13 mouse cellular contexts compared by ENCODE assay signal in the genomic region with DNA sequence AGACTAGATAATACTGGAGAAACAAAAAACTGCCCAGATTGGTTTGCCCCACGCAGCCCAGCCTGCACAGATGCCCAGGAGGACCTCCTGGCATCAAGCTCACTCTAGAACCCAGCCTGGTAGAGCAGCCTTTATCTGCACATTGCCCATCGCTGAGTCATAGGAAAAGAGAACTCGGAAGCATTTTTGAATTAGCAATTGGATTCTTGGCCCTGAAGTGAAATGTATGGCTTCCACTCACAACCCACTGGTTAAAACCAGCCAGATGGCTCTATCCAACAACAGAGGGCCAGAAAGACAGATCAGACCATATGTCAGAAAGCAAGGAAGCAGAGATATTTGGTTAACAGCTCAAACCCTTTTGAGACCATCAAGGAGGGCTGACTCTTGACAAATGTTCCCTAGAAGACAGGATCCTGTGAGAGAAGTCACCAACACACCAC. TPM values are rescaled to one million over a fixed set of nuclear protein-coding genes. Genes with fewer than 3 reads are reported as not detected.
DNase-seq lines count a peak whose midpoint lies in the region; ATAC-seq and TF ChIP-seq lines count a peak whose summit lies in the region.
"Had no signal": no experiment of that assay in that cellular context is flagged by ENCODE, and none has a peak within 500 bp of the region (broad histone marks: within the 10 kb centered on the region; RNA-seq: fewer than 3 reads in every experiment).

No protein-coding gene starts in this region.

- H3K27ac ChIP-seq in heart, postnatal 0 days (ENCODE audit: low read depth) = peak overlapping the region; percentile 55
- no peak overlapping the region for H3K27ac ChIP-seq in heart, adult 2 months
- H3K27ac ChIP-seq in embryonic facial prominence, embryonic 14.5 days (replicated peaks; ENCODE audit: low read depth, low read length) = peak overlapping the region; percentile 62
- H3K27ac ChIP-seq: hindbrain, embryonic 13.5 days; midbrain, embryonic 12.5 days had no signal

- intact Hi-C loops in heart, adult 2 months (cut with DNase I) = no loop called here

- TF ChIP-seq EP300 in heart, postnatal 0 days (IDR thresholded peaks at IDR 0.05; ENCODE audit: low read depth) = no peak
- TF ChIP-seq EP300 in heart, adult 2 months (IDR thresholded peaks at IDR 0.05; ENCODE audit: insufficient read depth, low read depth, low read length) = no peak

- H3K79me2 ChIP-seq in heart, adult 2 months (replicated peaks; ENCODE audit: control insufficient read depth, insufficient read depth, low read length) = no peaks in the 10 kb centered on the region

- H3K9ac ChIP-seq in heart, postnatal 0 days (replicated peaks; ENCODE audit: low read depth, low read length) = no peak overlapping the region
- no peak overlapping the region for H3K9ac ChIP-seq in heart, adult 2 months (ENCODE audit: low read depth, low read length)
- no peak overlapping the region for H3K9ac ChIP-seq in embryonic facial prominence, embryonic 14.5 days (ENCODE audit: low read depth, low read length)
- H3K9ac ChIP-seq: hindbrain, embryonic 13.5 days; midbrain, embryonic 12.5 days had no signal

- no peak overlapping the region for H3K4me3 ChIP-seq in heart, postnatal 0 days (ENCODE audit: low read depth, low read length)
- no peak overlapping the region for H3K4me3 ChIP-seq in heart, adult 2 months
- H3K4me3 ChIP-seq in embryonic facial prominence, embryonic 14.5 days (ENCODE audit: low read depth, low read length) = no peak overlapping the region
- H3K4me3 ChIP-seq: hindbrain, embryonic 13.5 days; midbrain, embryonic 12.5 days had no signal

- peaks cover 33% of the 10 kb centered on the region for H3K4me1 ChIP-seq in heart, postnatal 0 days (ENCODE audit: control insufficient read depth, insufficient read depth)
- H3K4me1 ChIP-seq in heart, adult 2 months (ENCODE audit: control insufficient read depth, insufficient read depth, low read length) = peaks cover 3% of the 10 kb centered on the region
- peaks cover 18% of the 10 kb centered on the region for H3K4me1 ChIP-seq in embryonic facial prominence, embryonic 14.5 days (ENCODE audit: control insufficient read depth, insufficient read depth, low read length)

- 0 out of 2 replicates have a peak, but pooled peaks cover 3% of the 10 kb centered on the region for H3K9me3 ChIP-seq in heart, postnatal 0 days (replicated peaks; ENCODE audit: control insufficient read depth, low read length)
- no peaks in the 10 kb centered on the region for H3K9me3 ChIP-seq in embryonic facial prominence, embryonic 14.5 days (ENCODE audit: control insufficient read depth, low read length)
- H3K9me3 ChIP-seq: midbrain, embryonic 12.5 days had no signal

- no peaks in the 10 kb centered on the region for H3K36me3 ChIP-seq in heart, postnatal 0 days (replicated peaks; ENCODE audit: control insufficient read depth, insufficient read depth, low read length)
- no peaks in the 10 kb centered on the region for H3K36me3 ChIP-seq in heart, adult 2 months (ENCODE audit: control insufficient read depth, insufficient read depth, low read length)
- no peaks in the 10 kb centered on the region for H3K36me3 ChIP-seq in embryonic facial prominence, embryonic 14.5 days (ENCODE audit: control insufficient read depth, insufficient read depth, low read length)
- H3K36me3 ChIP-seq: hindbrain, embryonic 13.5 days; midbrain, embryonic 12.5 days had no signal

- no peak for DNase-seq in heart, postnatal 0 days (ENCODE audit: low spot score)
- no peak for DNase-seq in heart, adult 2 months
- DNase-seq in 3134 (ENCODE audit: extremely low read depth, insufficient read length, low spot score) (peak; percentile 50), NIH3T3 (ENCODE audit: low read depth) (peak; percentile 80)
- no peak for DNase-seq in embryonic facial prominence, embryonic 14.5 days (ENCODE audit: low spot score)
- DNase-seq in embryo, embryonic 11 days = no peak
- no peak for DNase-seq in c-Kit-positive CD71-positive TER-119-positive erythroid progenitor cells, embryonic 14.5 days (ENCODE audit: low spot score)
- DNase-seq: gastrocnemius, postnatal 14 days; kidney, postnatal 4 days; lung, adult 18-20 months had no signal

- no peak overlapping the region for H3K4me2 ChIP-seq in heart, postnatal 0 days (ENCODE audit: low read depth, low read length)
- no peak overlapping the region for H3K4me2 ChIP-seq in embryonic facial prominence, embryonic 14.5 days (ENCODE audit: low read depth, low read length)
- H3K4me2 ChIP-seq: hindbrain, embryonic 13.5 days; midbrain, embryonic 12.5 days had no signal

- 45% methylated on average over 3 of the region's 3 CpGs for WGBS in heart, postnatal 0 days
- 58% methylated on average over 3 of the region's 3 CpGs for WGBS in heart, adult 2 months
- 88% methylated on average over 3 of the region's 3 CpGs for WGBS in embryonic facial prominence, embryonic 14.5 days

- no peak for ATAC-seq in heart, postnatal 0 days (ENCODE audit: insufficient read depth, low read depth)
- no peak for ATAC-seq in embryonic facial prominence, embryonic 14.5 days (ENCODE audit: low read depth)
- ATAC-seq in CD4-positive, CD25-positive, alpha-beta regulatory T cell, adult 4 months = no peak

- no peak for TF ChIP-seq CTCF in heart, postnatal 0 days (IDR thresholded peaks at IDR 0.05; ENCODE audit: low read depth)
- TF ChIP-seq CTCF in heart, adult 2 months (IDR thresholded peaks at IDR 0.05) = no peak

- TF ChIP-seq POLR2A in heart, adult 2 months (IDR thresholded peaks at IDR 0.05; ENCODE audit: insufficient read depth, low read depth, low read length) = no peak

- H3K27me3 ChIP-seq in heart, postnatal 0 days (ENCODE audit: control insufficient read depth, insufficient read depth, low read length) = no peaks in the 10 kb centered on the region
- no peaks in the 10 kb centered on the region for H3K27me3 ChIP-seq in heart, adult 2 months (ENCODE audit: control insufficient read depth, insufficient read depth, low read length)
- H3K27me3 ChIP-seq in embryonic facial prominence, embryonic 14.5 days (replicated peaks; ENCODE audit: control insufficient read depth, insufficient read depth, low read length) = no peaks in the 10 kb centered on the region

RNA-seq across cellular contexts. Expression of a gene that starts 25.5 kb away (rescaled TPM):
- total RNA-seq in heart, postnatal 0 days (2014; rRNA removed; ENCODE audit: low replicate concordance) = 137 and 155 TPM in 2 replicates
- 26.4 and 27.4 TPM in 2 replicates for polyA plus RNA-seq in heart, postnatal 0 days (2015; fragmentation: Nextera tagmentation; extraction: Ambion mirVana)
- total RNA-seq in heart, adult 2 months (2021) = 100 to 1,000 TPM in 1 of 2 experiments, 10 to 100 TPM in 1; 82.2 to 108 TPM
- polyA plus RNA-seq in heart, adult 2 months (2012; rRNA removed) = 85.6 and 114 TPM in 2 replicates
- 109 and 116 TPM in 2 replicates for polyA plus RNA-seq in embryonic facial prominence, embryonic 14.5 days (2014; fragmentation: Nextera tagmentation; extraction: Ambion mirVana)
- polyA plus RNA-seq in CD4-positive, CD25-positive, alpha-beta regulatory T cell, adult 4 months (2017; shearing (Covaris generic)) = 10 to 100 TPM; 35.4 to 37.8 TPM

RNA-seq across cellular contexts. Expression of a gene that starts 47.5 kb away (rescaled TPM):
- total RNA-seq in heart, postnatal 0 days (2014; rRNA removed; ENCODE audit: low replicate concordance) = 0.04 and 1.9 TPM in 2 replicates
- polyA plus RNA-seq in heart, postnatal 0 days (2015; fragmentation: Nextera tagmentation; extraction: Ambion mirVana) = 0.07 and 0.11 TPM in 2 replicates
- total RNA-seq in heart, adult 2 months (2021) = under 1 TPM; 0.34 to 0.48 TPM
- 0.26 and 0.29 TPM in 2 replicates for polyA plus RNA-seq in heart, adult 2 months (2012; rRNA removed)
- 7.8 and 9.0 TPM in 2 replicates for polyA plus RNA-seq in embryonic facial prominence, embryonic 14.5 days (2014; fragmentation: Nextera tagmentation; extraction: Ambion mirVana)
- polyA plus RNA-seq in CD4-positive, CD25-positive, alpha-beta regulatory T cell, adult 4 months (2017; shearing (Covaris generic)) = under 1 TPM; 0.11 to 0.20 TPM

RNA-seq across cellular contexts. Expression of a gene that starts 51.9 kb away (rescaled TPM):
- 0.46 and 10.2 TPM in 2 replicates for total RNA-seq in heart, postnatal 0 days (2014; rRNA removed; ENCODE audit: low replicate concordance)
- 7.8 and 8.5 TPM in 2 replicates for polyA plus RNA-seq in heart, postnatal 0 days (2015; fragmentation: Nextera tagmentation; extraction: Ambion mirVana)
- total RNA-seq in heart, adult 2 months (2021) = 1 to 10 TPM; 4.9 to 5.5 TPM
- 5.3 and 5.5 TPM in 2 replicates for polyA plus RNA-seq in heart, adult 2 months (2012; rRNA removed)
- polyA plus RNA-seq in embryonic facial prominence, embryonic 14.5 days (2014; fragmentation: Nextera tagmentation; extraction: Ambion mirVana) = 16.7 and 20.6 TPM in 2 replicates
- 1 to 10 TPM; 2.7 to 6.1 TPM for polyA plus RNA-seq in CD4-positive, CD25-positive, alpha-beta regulatory T cell, adult 4 months (2017; shearing (Covaris generic))

Comparison
In these comparisons a context has a peak if more than half of its experiments do, and no peak if none do; other contexts are left out.
1. DNase-seq: peak in 3134 (single experiment) and NIH3T3 (single experiment); none in heart, postnatal 0 days (single experiment), heart, adult 2 months (0 of 2), embryonic facial prominence, embryonic 14.5 days (single experiment), embryo, embryonic 11 days (single experiment) and c-Kit-positive CD71-positive TER-119-positive erythroid progenitor cells, embryonic 14.5 days (single experiment).